Mouse (Mus musculus) mature B cell (primary cell): Measurements from ENCODE around the gene Meiob.

Experiments
- in situ Hi-C: fragments of 300-500 bp; cut with MboI; formaldehyde crosslinking; loops from 2 replicates; pipeline ENCODE4 v1.14.3; 2019

Meiob gene

GRCm38 (mm10) chr17:24874405-24874745 lies 70.3 kb downstream of the Meiob start:
- in situ Hi-C loops, result no loop called here

DNA sequence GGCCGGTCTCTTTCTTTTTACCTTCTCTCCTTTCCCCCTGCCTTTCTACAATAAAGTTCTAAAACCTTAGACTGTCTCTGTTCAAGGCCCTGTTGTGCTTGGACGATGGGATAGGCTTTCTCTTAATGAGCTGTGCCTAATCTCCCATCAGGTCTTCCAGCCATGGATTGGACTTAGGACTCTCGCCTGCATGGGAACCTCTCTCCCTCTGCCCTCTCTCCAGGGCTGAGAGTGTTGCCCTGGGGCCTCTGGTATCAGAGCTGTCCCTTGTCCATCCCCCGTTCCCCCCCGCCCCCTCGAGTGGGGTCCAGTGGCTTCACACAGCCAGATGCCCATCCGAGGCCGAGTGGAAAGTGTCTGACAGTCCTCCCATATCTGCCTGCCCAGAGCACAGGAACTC lies 70.9 kb downstream of the Meiob start:
- in situ Hi-C loops, result no loop called here

- in situ Hi-C loops, result no loop called here
Observed at GRCm38 (mm10) chr17:24877336-24878116, 73.4 kb downstream of the Meiob start.

GRCm38 (mm10) chr17:24878117-24878397 lies 74.0 kb downstream of the Meiob start:
- in situ Hi-C loops, result no loop called here

- in situ Hi-C loops, result no loop called here
Observed at GRCm38 (mm10) chr17:24878531-24878930, 74.4 kb downstream of the Meiob start.

GRCm38 (mm10) chr17:24881738-24882440 lies 77.8 kb downstream of the Meiob start:
- in situ Hi-C loops, result no loop called here

- in situ Hi-C loops, result no loop called here
Observed at GRCm38 (mm10) chr17:24884391-24884790, 80.3 kb downstream of the Meiob start.

GRCm38 (mm10) chr17:24885356-24886133 lies 81.5 kb downstream of the Meiob start:
- in situ Hi-C loops, result no loop called here

GRCm38 (mm10) chr17:24886134-24886931 lies 82.2 kb downstream of the Meiob start, which contains the start of the genes Nubp2 and Spsb3:
Gene Nubp2 (minus strand): TSS chr17:24886349.
Gene Spsb3 (plus strand): TSS chr17:24886643.
- in situ Hi-C loops, result no loop called here

GRCm38 (mm10) chr17:24886932-24887271 lies 82.8 kb downstream of the Meiob start:
- in situ Hi-C loops, result no loop called here

DNA sequence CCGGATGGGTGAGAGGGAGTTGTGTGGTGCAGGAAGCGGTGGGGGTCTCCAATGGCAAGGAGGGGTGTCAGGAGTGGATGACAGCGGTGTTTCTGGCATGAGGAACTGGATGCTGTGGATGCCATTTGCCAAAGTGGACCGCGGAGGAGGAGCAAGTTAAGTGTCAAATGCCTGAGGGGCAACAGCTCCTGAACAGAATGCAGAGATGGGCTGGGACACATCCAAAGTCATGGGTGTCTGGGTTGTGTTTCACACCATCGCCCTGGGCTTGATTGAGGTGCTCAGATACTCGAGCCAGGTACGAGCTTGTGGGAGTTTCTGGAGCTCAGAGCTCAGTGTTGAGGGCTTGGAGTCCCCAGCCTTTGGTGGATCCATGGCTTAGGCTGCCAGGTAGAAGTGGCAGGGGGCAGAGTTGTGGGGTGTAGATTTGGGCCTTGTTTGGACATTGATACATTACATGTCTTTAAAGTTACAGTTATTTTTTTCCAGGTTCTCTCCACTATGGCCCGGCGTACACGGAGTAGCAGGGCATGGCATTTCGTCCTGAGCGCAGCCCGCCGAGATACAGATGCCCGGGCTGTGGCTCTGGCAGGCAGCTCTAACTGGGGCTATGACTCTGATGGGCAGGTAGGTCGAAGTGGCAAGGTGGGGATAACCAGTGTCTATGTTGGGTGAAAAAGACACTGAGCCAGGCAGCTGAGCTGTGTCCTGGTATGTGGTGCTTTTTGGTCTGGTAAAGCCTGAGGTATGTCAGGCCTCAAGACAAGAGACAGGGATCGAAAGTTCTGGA lies 83.4 kb downstream of the Meiob start:
- in situ Hi-C loops, result no loop called here

- in situ Hi-C loops, result no loop called here
Observed at GRCm38 (mm10) chr17:24888862-24889261, 84.8 kb downstream of the Meiob start.
